Mouse (Mus musculus): ENCODE data around the gene Gm16506.
"Not testable (repeated sequence)": the region's sequence is repeated elsewhere in the genome, so short reads cannot be mapped to it uniquely, and the experiment has no call there.

Gene Gm16506

GRCm38 (mm10) chr14:43727385-43727784 is at the start of gene Gm16506:
Gene Gm16506, minus strand, starts transcription at chr14:43727485.
- not testable (repeated sequence) for DNase-seq

GRCm38 (mm10) chr14:43747566-43747965 is 20.3 kb upstream of the Gm16506 start, which contains the start of gene Gm6526:
Gene Gm6526, plus strand, starts transcription at chr14:43747866.
- not testable (repeated sequence) for DNase-seq

- not testable (repeated sequence) for DNase-seq
These were observed 29.7 kb downstream of the Gm16506 start, which contains the start of gene Gm7324 for GRCm38 (mm10) chr14:43697621-43698020. Gene Gm7324, plus strand, starts transcription at chr14:43697828.

- DNase-seq: not testable (repeated sequence)
These were observed 50.2 kb downstream of the Gm16506 start, which contains the start of gene Gm8165 for GRCm38 (mm10) chr14:43677099-43677498. Gene Gm8165, minus strand, starts transcription at chr14:43677199.

All from kidney, postnatal 36 days (tissue).